Mouse (Mus musculus) spleen, adult 2 months (tissue): Measurements from ENCODE around the gene Pard3.

Source experiments
- CTCF ChIP-seq: fragments of 200-500 bp; IDR thresholded peaks from 2 replicates; pipeline ENCODE4 v1.5.1; 2011; ENCODE audit warnings: mild to moderate bottlenecking, inconsistent platforms; ENCODE audit not compliant: insufficient read depth, insufficient read length, insufficient replicate concordance; ENCODE audit errors: extremely low read depth
- POLR2A ChIP-seq: fragments of 200-500 bp; IDR thresholded peaks from 2 replicates; pipeline ENCODE4 v1.6.1; 2011; ENCODE audit warnings: low read depth, low read length, inconsistent platforms

GRCm38 (mm10) chr8:127556964-127557363, 493.3 kb downstream of the Pard3 start:
- no peak for TF ChIP-seq CTCF
- no peak for TF ChIP-seq POLR2A
